Mouse (Mus musculus): ENCODE measurements at regions not wholly inside any gene's neighbourhood (a gene's known extent, or its start where the extent isn't known, plus 50 kb on each side); places are given as distances from the start of the nearest gene placed in this dataset.

GRCm38 (mm10) chr6:135610504-135611096, 248.3 kb downstream of the Emp1 start:
- DNase-seq (ENCODE audit: low read depth, low spot score) = no peak

GRCm38 (mm10) chr6:135627928-135628327, 265.6 kb downstream of the Emp1 start:
- no peak for DNase-seq (ENCODE audit: low read depth, low spot score)

DNA sequence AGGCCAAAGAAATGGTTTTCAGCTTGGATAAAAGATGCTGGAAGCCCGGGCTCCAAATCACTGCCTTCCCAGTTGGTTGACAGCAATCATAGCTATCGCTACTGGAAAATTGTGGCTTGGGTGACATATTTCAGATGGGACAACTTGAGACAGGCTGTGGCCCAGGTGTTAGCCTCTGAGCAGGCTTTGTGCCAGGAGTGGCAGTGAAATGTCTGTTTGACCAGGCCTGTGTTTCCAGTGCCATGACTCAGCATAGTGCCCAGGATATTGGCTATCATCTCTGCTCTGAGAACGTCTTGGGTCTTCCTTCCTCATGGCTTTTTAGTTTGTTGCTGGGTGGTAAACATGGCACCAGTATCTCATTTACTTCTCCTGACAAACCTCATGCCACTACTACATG, 266.9 kb downstream of the Emp1 start:
- DNase-seq (ENCODE audit: low read depth, low spot score) = no peak

GRCm38 (mm10) chr6:135632671-135633070, 270.3 kb downstream of the Emp1 start:
- DNase-seq (ENCODE audit: low read depth, low spot score) = no peak

DNA sequence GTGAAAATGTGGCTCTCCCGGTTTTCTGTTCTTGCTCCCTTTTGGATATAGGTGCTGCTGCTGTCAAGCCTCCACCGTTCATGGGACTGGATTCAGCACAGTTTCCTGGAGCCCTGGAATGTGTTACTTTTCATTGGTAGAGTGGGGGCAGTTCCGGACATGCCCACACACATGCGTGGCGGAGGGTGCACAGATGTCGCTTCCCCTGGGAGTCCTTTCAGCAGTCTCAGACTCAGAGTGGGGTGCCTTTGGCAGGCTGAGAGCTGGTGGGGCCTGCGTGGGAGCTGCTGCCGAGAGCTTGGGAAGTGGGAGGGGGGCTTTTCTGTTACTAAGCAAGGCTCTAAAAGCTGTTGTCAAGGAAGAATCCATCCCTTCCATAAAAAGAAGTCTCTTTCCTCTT, 274.3 kb downstream of the Emp1 start:
- DNase-seq (ENCODE audit: low read depth, low spot score) = peak; percentile 4

- no peak for DNase-seq (ENCODE audit: low read depth, low spot score)
Observed at GRCm38 (mm10) chr6:135642711-135643110, 280.4 kb downstream of the Emp1 start.

DNA sequence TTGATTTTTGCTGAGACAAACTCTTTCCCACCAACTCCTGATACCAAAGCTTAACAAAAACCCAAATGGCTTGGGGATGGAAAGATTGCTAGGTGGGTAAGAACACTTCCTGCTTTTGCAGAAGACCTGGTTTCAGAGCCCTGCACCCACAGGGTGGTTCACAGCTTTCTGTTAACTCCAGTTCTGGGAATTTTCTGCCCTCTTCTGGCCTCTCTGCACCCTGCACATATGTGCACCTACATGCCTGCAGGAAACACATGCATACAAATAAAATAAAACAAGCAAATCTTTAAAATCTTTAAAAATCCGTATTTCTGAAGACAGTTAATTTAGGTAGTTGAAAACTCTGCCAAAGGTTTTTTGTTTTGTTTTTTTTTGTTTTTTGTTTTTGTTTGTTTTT, 283.8 kb downstream of the Emp1 start:
- DNase-seq (ENCODE audit: low read depth, low spot score) = no peak

DNA sequence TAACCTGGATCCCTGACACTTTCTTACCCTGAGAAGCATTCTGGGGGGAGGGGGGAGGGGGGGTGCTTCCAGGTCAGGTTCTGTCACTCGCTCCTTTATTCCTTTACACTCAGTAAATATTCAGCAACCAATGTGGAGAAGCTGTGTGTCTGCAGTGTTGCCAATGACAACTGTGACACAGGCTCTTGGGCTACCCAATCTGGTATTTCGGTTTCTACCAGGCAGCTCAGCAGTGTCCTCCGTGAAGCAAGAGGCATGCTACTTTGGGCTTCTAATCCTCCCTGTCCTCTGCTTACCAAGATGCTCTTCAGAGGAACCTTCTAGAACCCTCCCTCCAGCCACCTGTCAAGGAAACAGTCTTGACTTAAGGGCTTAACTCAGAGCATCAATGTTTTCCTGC, 290.7 kb downstream of the Emp1 start:
- DNase-seq (ENCODE audit: low read depth, low spot score) = no peak

- no peak for DNase-seq (ENCODE audit: low read depth, low spot score)
Observed at GRCm38 (mm10) chr6:135662386-135662785, 300.0 kb downstream of the Emp1 start.

DNA sequence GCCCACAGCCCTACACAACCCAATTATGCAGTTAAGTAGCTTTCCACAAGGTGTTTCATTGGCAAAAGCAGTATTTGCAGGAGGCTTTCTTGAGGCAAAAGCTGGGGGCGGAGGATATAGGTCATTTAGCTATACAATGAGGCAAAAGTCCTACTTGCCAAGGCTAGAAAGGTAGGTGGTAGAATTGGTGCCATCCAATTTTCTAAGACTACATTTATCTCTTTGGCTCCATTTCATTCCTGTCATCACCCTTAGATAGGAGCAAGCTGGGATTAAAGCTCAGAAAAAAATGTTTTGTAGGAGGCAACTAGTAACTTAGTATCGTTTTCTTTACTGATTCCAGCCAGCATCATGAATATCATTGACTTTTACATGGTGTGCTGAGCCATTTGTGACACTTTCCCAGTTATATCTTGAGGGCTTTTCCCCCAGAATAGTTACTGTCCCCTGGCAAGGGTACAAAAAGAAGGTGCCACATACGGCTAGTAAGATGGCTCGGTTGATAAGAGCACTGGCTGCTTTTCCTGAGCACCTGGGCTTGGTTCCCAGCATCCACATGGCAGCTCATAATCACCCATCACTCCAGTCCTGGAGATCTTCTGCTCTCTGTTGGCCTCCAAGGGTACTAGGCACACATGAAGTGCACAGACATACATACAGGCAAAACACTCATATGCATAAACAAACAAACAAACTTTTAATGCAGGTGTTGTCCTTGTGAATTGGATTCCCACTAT, 300.6 kb downstream of the Emp1 start:
- no peak for DNase-seq (ENCODE audit: low read depth, low spot score)

Data from mesoderm, embryonic 11.5 days (tissue).